Mouse (Mus musculus) frontal cortex, adult 2 months (tissue): ENCODE measurements around the gene Pax6. TPM values are rescaled to one million over a fixed set of nuclear protein-coding genes. Genes with fewer than 3 reads are reported as not detected.

Experiments used
- DNase-seq, 2 experiments: peaks; one replicate each; pipeline ENCODE4 v3.0.0; 2022; ENCODE audit warnings: low spot score in 1 of 2; ENCODE audit errors: extremely low spot score in 1 of 2
- polyA plus RNA-seq: library from polyadenylated mRNA; depleted of rRNA; stranded (reverse); fragments of >200 nt; gene quantifications from 2 replicates; pipeline ENCODE4 v1.2.3, GENCODE M21; 2012

Gene Pax6
- polyA plus RNA-seq, 1 experiment = 47.5 TPM

- no peak for DNase-seq
Observed at GRCm38 (mm10) chr2:105682634-105683351, 14.1 kb downstream of the Pax6 start.

DNA sequence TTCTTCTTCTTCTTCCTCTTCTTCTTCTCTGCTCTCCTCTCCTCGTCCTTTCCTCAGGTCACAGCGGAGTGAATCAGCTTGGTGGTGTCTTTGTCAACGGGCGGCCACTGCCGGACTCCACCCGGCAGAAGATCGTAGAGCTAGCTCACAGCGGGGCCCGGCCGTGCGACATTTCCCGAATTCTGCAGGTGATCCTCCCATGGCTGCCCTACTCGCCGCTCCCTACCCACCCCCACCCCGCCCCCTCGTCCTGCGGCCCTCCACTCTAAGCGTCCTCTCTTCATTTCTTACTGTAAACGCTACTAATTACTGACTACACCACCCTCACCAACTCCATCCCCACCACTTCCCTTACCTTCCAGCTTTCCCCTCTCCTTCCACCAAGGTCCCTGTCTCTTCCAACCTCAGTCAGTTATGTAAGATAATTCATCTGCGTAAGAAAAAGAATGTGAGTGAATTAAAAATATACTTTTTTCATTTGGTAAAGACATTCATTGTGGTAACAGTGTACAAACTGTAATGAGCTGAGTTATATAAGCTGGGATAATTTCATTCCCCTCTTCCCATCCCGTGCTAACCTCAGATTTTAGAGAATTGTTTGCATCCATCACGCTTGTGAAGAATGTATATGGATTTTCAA lies 15.2 kb downstream of the Pax6 start:
- DNase-seq = no peak

DNA sequence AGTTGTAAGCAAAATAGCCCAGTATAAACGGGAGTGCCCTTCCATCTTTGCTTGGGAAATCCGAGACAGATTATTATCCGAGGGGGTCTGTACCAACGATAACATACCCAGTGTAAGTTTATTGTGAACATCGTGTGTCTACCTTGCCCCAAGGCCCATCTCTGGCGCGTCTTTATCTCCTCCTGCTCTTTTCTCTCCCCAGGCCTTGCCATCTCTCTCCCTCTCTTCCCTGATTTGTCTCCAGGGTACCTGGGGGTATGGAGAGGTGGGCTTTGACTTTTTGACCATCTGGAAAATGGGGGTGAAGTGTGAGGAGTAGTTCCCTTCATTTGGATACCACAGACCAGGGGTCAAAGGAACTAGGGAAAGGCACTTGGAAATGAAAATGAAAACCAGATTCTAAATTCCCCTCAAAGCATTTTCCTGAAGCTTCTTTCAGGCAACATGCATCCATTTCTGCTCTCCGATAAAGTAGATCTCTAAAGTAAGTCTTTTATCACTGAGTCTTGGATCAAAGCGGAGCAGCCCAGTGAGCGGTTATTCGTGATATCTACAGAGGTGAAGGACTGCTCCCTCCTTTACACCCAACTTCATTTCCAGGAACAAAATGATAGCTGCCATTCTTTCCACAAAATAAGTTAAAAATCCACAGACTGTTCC lies 16.4 kb downstream of the Pax6 start:
- DNase-seq = no peak

DNA sequence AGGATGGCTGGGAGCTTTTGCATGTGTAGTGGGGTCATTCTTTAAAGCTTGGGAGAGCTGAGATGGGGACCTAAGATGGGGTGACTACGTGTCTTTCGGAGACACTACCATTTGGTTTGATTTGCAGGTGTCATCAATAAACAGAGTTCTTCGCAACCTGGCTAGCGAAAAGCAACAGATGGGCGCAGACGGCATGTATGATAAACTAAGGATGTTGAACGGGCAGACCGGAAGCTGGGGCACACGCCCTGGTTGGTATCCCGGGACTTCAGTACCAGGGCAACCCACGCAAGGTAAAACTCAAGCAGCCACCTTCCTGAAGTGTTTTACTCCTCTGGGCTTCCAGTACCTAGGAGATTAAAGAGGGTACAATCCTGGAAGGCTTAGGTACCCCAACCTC lies 17.0 kb downstream of the Pax6 start:
- no peak for DNase-seq

DNA sequence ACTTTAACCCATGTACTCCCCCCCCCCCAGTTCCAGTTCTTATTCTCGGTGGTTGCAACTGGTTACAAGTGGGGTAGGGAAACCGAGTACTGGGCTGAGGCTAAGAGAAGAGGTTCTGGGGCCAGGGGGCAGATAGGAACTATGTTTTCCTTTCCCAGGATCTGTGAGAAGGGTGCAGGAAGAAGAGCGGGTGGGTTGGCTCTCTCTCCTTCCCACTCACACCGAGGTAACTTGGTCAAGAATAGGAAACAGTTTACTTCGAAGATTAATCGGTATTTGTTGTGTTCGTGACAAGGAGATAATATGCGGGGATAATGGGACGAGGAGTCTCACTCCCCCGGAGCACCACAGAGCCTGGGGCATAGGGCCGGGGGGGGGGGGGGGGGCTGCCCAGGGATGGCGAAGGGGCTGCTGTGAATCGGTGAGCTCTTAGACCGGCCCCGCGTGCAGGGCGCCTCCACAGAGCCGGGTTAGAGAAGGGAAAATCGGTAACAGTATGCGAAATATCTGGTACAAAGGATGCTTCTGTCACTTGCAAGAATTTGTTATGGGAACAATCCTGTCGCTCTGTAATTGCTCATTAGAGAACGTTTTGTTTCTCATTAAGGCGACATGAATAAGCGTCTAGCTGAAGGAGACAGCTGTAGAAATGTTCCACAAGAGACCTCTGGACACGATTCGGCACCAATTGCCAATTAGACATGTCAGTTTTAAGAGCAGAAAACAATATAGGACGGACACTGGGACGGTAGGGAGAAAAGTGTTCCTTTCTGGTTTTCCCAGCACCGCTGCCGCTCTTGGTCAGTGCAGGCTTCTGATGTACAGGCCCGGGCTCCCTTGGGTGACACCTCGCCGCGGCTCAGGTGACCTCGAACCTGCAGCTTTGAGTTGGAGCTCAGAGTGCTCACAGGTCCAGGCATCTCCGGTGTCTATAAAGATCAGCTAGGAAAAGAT lies 17.9 kb downstream of the Pax6 start:
- no peak for DNase-seq

DNA sequence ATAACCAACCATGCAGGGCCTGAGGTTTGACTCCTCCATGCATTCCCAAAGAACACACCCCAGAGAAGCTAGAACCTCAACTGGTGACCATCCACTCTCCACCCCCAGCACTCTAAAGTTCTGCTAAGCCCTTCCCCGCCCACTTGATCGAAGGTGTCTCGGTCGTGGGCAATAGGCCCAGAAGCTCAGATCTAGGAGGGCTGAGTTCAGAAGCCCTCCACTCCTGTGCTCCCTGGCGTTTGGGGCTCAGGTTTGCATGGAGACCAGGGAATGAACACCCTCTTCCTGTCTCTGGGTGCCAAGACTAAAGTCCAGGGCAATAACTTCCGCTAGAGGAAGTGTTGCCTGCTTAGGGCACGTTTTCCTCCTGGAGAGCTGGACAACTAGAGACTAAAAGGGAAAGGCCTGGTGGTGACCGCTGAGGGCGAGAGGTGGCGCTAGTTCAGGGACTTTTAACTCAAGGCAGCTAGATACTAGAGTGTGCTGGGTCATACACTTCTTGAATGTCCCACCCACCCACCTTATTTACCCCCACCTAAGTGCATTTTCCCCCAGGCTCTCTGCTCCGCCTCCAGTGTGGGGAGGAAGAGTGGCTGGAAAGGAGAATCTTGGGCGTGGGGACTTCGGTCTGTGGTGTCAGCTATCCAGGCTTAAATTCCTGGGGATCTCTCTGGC lies 18.8 kb downstream of the Pax6 start:
- no peak for DNase-seq

GRCm38 (mm10) chr2:105688011-105688410 lies 19.3 kb downstream of the Pax6 start:
- DNase-seq = no peak

DNA sequence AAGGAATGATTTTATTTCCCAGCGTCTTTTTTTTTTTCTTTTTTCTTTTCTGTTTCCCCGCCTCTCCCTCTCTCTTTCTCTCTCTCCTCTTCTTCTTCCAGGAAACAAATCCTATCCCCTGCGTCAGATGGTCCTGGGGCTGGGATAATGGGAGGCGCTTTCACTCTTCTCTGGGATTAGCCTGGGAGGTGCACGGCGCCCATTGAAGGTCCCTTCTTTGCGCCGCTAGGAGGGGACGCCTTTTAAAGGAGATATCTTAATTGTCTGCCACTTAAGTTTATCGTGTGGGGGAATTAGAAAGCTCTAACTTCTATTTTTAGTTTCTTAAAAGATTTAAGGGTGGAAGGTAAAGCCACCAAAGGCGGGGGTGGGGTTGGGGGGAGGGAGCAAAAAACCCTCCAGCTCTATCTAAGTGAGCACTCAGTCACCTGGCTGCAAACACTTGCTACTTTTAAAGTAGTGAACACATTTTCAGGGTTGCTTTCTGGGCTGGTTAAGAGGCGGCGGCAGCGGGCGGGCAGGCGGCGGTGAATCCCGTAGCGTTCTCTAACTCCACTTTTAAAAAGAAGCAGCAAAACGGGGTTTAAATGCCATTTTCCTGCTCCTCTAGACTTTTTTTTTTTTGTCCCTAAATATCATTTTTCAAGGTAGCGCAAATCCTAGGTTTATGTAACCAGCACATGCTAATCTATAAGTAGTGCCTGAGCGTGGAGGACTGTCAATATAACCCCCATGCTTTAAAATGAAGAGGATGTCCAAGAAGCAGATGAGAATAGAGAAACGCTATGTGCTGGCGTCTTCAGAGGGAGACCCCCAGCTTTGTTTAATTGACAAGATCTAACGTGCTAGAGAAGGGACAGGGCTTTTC lies 20.0 kb downstream of the Pax6 start:
- no peak for DNase-seq

DNA sequence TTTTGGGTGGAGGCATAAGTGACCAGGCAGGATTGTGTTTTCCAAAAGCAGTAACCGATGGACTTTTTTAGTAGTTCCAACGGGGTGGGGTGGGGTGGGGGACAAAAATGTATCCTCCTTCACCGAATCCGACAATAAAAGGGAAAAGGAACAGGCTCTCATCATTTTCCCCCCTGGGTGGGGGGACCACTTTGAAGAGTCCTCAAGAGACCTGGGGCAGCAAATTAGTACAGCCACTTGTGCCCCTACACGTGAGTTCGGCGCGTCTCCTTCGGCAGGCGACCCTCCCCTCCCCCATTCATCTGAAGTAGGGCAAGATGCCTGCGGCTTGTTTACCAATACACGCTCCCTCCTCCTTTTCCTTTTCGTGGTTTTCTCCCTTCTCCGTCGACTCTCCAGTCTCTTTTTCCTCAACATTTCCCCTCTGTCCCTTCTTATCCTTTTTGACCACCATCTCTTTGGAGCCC lies 20.6 kb downstream of the Pax6 start:
- DNase-seq = no peak

DNA sequence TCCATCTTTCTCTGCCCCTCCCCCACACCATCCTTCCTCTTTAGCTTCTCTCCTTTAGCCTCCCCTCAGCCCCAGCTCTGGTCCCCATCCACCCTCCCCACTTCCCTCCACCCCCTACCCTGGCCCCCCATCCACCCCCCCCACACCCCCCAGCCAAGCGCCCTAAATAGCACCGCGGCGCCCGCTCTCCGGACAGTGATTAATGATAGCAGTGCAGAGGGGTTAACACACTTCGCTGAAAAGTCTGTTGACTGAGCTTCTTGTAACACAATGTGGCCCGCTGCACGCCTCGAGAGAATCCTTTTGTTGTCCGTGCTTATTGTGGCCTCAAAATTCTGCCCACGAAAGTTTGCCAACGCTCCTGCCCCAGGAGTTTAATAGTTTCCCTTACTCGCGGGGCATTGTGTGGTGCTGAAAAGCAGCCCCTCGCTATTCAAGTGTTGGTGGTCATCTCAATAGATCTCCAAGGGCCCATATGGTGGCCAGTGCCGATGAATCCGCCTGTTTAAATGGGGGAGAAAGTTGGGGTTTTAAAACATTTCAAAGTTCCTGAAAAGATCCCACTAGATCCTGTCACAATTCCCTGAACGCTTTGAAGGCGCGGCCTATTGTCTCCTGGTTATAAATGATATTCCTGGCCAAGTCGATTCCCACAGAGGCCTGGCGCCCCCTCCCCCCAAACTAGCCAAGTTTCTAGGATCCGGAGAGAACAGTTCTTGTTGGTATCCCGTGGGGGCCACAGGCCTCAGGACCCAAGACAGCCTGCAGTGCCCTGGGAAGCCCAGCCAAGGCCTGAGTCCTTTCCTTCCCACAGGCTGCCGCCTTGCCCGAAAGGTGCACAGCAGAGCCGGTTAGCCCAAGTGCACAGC lies 21.3 kb downstream of the Pax6 start:
- no peak for DNase-seq

- no peak for DNase-seq
Observed at GRCm38 (mm10) chr2:105691296-105691695, 22.6 kb downstream of the Pax6 start.

DNA sequence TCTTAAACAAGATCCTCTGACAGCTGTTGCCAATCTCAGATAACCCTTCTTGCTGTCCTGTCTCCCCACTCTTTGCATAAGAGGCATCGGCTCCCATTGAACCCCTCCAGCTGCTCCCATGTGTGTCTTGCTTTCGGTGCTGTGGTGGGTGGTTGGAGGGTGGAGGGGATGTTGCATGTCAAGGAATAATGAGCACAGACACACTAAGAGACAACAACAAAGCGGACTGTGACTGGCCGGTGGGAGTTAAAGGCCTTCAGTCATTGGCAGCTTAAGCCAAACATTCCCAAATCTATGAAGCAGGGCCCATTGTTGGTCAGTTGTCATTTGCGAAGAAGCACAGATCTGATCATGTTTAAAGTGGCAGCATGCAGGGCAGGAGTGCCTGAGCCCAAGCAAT lies 29.0 kb downstream of the Pax6 start:
- no peak for DNase-seq

GRCm38 (mm10) chr2:105698631-105699030 lies 29.9 kb downstream of the Pax6 start:
- no peak for DNase-seq

DNA sequence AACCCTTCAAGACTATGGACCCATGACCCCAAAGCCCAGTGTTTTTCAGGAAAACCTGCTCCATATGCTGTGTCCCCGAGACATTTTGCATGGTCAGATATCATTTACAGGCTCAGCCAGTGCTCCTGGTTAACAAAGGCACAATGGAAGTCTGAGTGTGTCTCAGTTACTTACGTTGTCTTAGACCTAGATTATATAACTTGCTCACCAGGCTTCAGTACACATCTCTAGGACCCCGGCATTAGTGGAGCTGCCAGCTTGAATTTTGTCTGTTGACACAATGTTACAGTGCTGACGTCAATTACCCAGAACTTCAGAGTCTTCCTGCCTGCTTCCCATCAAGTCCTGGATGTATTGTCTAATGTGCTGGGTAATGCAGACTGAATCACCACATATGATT lies 33.1 kb downstream of the Pax6 start:
- DNase-seq = no peak

- DNase-seq = no peak
Observed at GRCm38 (mm10) chr2:105702586-105702985, 33.9 kb downstream of the Pax6 start.

DNA sequence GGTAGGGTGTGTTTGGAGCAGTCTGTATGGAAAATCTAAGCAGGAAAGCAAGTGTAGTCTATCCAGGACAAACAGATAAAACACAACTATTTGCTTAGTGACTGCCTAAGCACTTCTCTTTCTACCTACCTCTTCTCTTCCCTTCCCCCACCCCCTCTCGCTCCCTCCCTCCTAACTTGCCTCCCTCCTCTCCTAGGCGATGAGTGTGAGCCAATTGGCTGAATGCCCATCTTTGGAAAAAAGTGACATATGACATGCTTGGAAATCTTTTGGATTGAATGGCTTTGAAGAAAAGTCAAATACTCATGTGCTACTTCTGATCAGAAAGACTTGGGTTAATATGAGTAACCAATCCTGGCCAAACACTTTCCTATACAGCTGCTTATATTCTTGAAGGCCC lies 36.6 kb downstream of the Pax6 start:
- no peak for DNase-seq

DNA sequence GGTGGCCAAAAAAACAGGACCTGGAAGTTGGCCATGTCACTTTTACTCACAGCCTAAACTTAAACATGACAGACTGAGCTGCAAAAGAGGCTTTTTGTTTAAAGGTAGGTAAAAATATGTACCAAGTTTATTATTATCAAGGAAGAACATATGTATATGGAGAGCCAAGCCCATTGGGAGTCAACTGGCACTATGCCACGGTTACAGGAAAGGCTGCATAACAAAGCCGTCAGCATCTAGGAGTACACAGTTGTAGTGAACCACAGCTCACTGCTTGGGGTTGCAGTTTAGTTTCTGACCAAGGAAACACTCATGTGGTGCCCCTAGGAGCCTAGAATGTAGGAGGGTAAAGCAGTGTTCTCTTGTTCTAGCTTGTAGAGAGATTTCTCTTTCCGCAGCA lies 40.4 kb downstream of the Pax6 start:
- no peak for DNase-seq

- no peak for DNase-seq
Observed at GRCm38 (mm10) chr2:105710511-105710910, 41.8 kb downstream of the Pax6 start.
